ENCODE assay signal across 19 mouse cellular contexts in genomic region chr2:21405617-21406016, GRCm38 (mm10). TPM values are rescaled to one million over a fixed set of nuclear protein-coding genes. Genes with fewer than 3 reads are reported as not detected.
DNase-seq lines count a peak whose midpoint lies in the region; ATAC-seq and TF ChIP-seq lines count a peak whose summit lies in the region.
"Had no signal": no experiment of that assay in that cellular context is flagged by ENCODE, and none has a peak within 500 bp of the region (broad histone marks: within the 10 kb centered on the region; RNA-seq: fewer than 3 reads in every experiment).

No protein-coding gene starts in this region.

- no peak overlapping the region for H3K27ac ChIP-seq in hindbrain, postnatal 0 days
- no peak overlapping the region for H3K27ac ChIP-seq in hindbrain, embryonic 12.5 days
- no peak overlapping the region for H3K27ac ChIP-seq in midbrain, postnatal 0 days (ENCODE audit: low read depth, low read length)
- H3K27ac ChIP-seq in midbrain, embryonic 10.5 days (replicated peaks): no peak overlapping the region
- H3K27ac ChIP-seq: layer of hippocampus, adult 2 months; midbrain, embryonic 12.5 days; stomach, postnatal 0 days had no signal

- H3K4me2 ChIP-seq in hindbrain, postnatal 0 days (ENCODE audit: low read depth, low read length): no peak overlapping the region
- no peak overlapping the region for H3K4me2 ChIP-seq in hindbrain, embryonic 12.5 days (replicated peaks)
- no peak overlapping the region for H3K4me2 ChIP-seq in midbrain, postnatal 0 days (ENCODE audit: low read depth, low read length, poor library complexity, severe bottlenecking)
- H3K4me2 ChIP-seq: midbrain, embryonic 12.5 days had no signal

- H3K36me3 ChIP-seq in hindbrain, postnatal 0 days (ENCODE audit: insufficient read depth, low read length): no peaks in the 10 kb centered on the region
- H3K36me3 ChIP-seq in hindbrain, embryonic 12.5 days: no peaks in the 10 kb centered on the region
- no peaks in the 10 kb centered on the region for H3K36me3 ChIP-seq in midbrain, postnatal 0 days (ENCODE audit: insufficient read depth, low read length)
- no peaks in the 10 kb centered on the region for H3K36me3 ChIP-seq in midbrain, embryonic 10.5 days
- H3K36me3 ChIP-seq: G1E; midbrain, embryonic 12.5 days had no signal

- no peak for ATAC-seq in hindbrain, postnatal 0 days
- no peak for ATAC-seq in hindbrain, embryonic 12.5 days (ENCODE audit: low FRiP score)
- ATAC-seq in midbrain, postnatal 0 days (ENCODE audit: low FRiP score): no peak
- ATAC-seq: inflammation-experienced regulatory T-cells, adult 6 months; liver, postnatal 0 days had no signal

- WGBS in hindbrain, postnatal 0 days: 33% methylated on average over 3 of the region's 3 CpGs
- WGBS in hindbrain, embryonic 12.5 days: 79% methylated on average over 3 of the region's 3 CpGs
- 68% methylated on average over 3 of the region's 3 CpGs for WGBS in midbrain, postnatal 0 days
- WGBS in midbrain, embryonic 10.5 days: 89% methylated on average over 3 of the region's 3 CpGs
- 35% methylated on average over 3 of the region's 3 CpGs for WGBS in large intestine, adult 2 months

- H3K9me3 ChIP-seq in hindbrain, postnatal 0 days (ENCODE audit: low read length): no peaks in the 10 kb centered on the region
- H3K9me3 ChIP-seq in hindbrain, embryonic 12.5 days (replicated peaks): no peaks in the 10 kb centered on the region
- H3K9me3 ChIP-seq in midbrain, postnatal 0 days (ENCODE audit: low read length): no peaks in the 10 kb centered on the region
- H3K9me3 ChIP-seq in midbrain, embryonic 10.5 days (replicated peaks): no peaks in the 10 kb centered on the region
- H3K9me3 ChIP-seq: G1E; midbrain, embryonic 12.5 days had no signal

- TF ChIP-seq CTCF in hindbrain, postnatal 0 days (IDR thresholded peaks at IDR 0.05; ENCODE audit: low read depth): no peak
- TF ChIP-seq CTCF in midbrain, postnatal 0 days (IDR thresholded peaks at IDR 0.05): no peak

- no peak overlapping the region for H3K4me3 ChIP-seq in hindbrain, postnatal 0 days (ENCODE audit: low read length)
- H3K4me3 ChIP-seq in hindbrain, embryonic 12.5 days: no peak overlapping the region
- no peak overlapping the region for H3K4me3 ChIP-seq in midbrain, postnatal 0 days (ENCODE audit: low read depth, low read length)
- no peak overlapping the region for H3K4me3 ChIP-seq in midbrain, embryonic 10.5 days
- H3K4me3 ChIP-seq: layer of hippocampus, adult 2 months; midbrain, embryonic 12.5 days had no signal

- DNase-seq in hindbrain, postnatal 0 days (ENCODE audit: low spot score): peak; percentile 65
- DNase-seq in midbrain, postnatal 0 days (ENCODE audit: low spot score): peak; percentile 54
- DNase-seq in midbrain, embryonic 10.5 days (ENCODE audit: low spot score): no peak
- peak; percentile 74 to 77 for DNase-seq in cerebellum, postnatal 10 days
- peak; percentile 24 for DNase-seq in large intestine, adult 2 months (ENCODE audit: low read depth, low spot score)
- no peak for DNase-seq in adipocyte (ENCODE audit: low spot score)
- no peak for DNase-seq in layer of hippocampus, postnatal 36 days
- DNase-seq: adrenal gland, postnatal 25 days; gastrocnemius, postnatal 10 days; heart, postnatal 14 days; liver, postnatal 0 days; right cerebral cortex, postnatal 14 days; thymus, postnatal 36 days had no signal

- no peak overlapping the region for H3K9ac ChIP-seq in hindbrain, postnatal 0 days (replicated peaks; ENCODE audit: low read length)
- no peak overlapping the region for H3K9ac ChIP-seq in hindbrain, embryonic 12.5 days
- no peak overlapping the region for H3K9ac ChIP-seq in midbrain, postnatal 0 days (replicated peaks; ENCODE audit: low read length, poor library complexity, severe bottlenecking)
- H3K9ac ChIP-seq: liver, postnatal 0 days; midbrain, embryonic 12.5 days had no signal

- H3K4me1 ChIP-seq in hindbrain, postnatal 0 days (ENCODE audit: insufficient read depth, low read length): no peaks in the 10 kb centered on the region
- H3K4me1 ChIP-seq in hindbrain, embryonic 12.5 days: no peaks in the 10 kb centered on the region
- no peaks in the 10 kb centered on the region for H3K4me1 ChIP-seq in midbrain, postnatal 0 days (ENCODE audit: insufficient read depth, low read length)
- H3K4me1 ChIP-seq in midbrain, embryonic 10.5 days: no peaks in the 10 kb centered on the region
- H3K4me1 ChIP-seq: midbrain, embryonic 12.5 days had no signal

- H3K27me3 ChIP-seq in hindbrain, postnatal 0 days (ENCODE audit: insufficient read depth, low read length): no peaks in the 10 kb centered on the region
- no peaks in the 10 kb centered on the region for H3K27me3 ChIP-seq in hindbrain, embryonic 12.5 days
- H3K27me3 ChIP-seq in midbrain, postnatal 0 days (ENCODE audit: insufficient read depth, low read length): no peaks in the 10 kb centered on the region
- H3K27me3 ChIP-seq in midbrain, embryonic 10.5 days (ENCODE audit: low read depth, poor library complexity, severe bottlenecking): no peaks in the 10 kb centered on the region
- H3K27me3 ChIP-seq: midbrain, embryonic 12.5 days had no signal

RNA-seq across cellular contexts. Expression of gene Gpr158, which starts 38.3 kb away (rescaled TPM):
- 19.1 and 22.0 TPM in 2 replicates for total RNA-seq in hindbrain, postnatal 0 days (2014; rRNA removed)
- 3.1 and 3.6 TPM in 2 replicates for polyA plus RNA-seq in hindbrain, postnatal 0 days (2015; fragmentation: Nextera tagmentation; extraction: Ambion mirVana)
- polyA plus RNA-seq in hindbrain, embryonic 12.5 days (2016; fragmentation: Nextera tagmentation; extraction: Ambion mirVana): 1.4 TPM in 2 replicates
- 19.4 and 19.7 TPM in 2 replicates for total RNA-seq in midbrain, postnatal 0 days (2014; rRNA removed)
- 3.9 and 4.1 TPM in 2 replicates for polyA plus RNA-seq in midbrain, postnatal 0 days (2015; fragmentation: Nextera tagmentation; extraction: Ambion mirVana)
- polyA plus RNA-seq in midbrain, embryonic 10.5 days (2016; fragmentation: Nextera tagmentation; extraction: Ambion mirVana): 0.16 and 0.27 TPM in 2 replicates
- not detected in 2 replicates for polyA plus RNA-seq in large intestine, adult 2 months (2012; rRNA removed)
- total RNA-seq in layer of hippocampus, postnatal 36 days (2021): 10 to 100 TPM; 75.3 to 79.5 TPM
- polyA plus RNA-seq: inflammation-experienced regulatory T-cells, adult 6 months; liver, postnatal 0 days had no signal

Comparison
In these comparisons a context has a peak if more than half of its experiments do, and no peak if none do; other contexts are left out.
1. DNase-seq: peak in hindbrain, postnatal 0 days (single experiment), midbrain, postnatal 0 days (single experiment), cerebellum, postnatal 10 days (2 of 2) and large intestine, adult 2 months (single experiment); none in midbrain, embryonic 10.5 days (single experiment), adipocyte (single experiment) and layer of hippocampus, postnatal 36 days (0 of 2).